Mouse (Mus musculus): ENCODE results near the gene S100a3.

DNA sequence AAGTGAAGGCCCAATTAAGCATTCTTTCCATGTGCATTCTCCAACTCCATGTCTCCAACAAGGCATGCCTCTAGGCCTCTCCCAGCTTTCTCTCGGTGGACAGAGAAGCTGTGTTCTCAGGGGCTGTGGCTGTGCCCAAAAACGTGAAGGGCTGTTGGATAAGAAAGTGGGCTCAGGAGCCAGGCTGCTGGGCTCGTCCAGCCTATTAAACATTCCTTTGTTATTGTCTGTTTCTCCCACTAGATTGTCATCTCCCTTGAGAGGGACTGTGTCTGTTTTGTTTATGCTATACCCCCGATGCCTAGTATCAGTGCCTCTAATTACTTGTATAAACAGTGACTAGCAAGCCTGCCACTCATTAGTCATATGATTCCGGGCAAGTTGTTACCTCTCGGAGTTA is 37.4 kb downstream of the S100a3 start:
- TF ChIP-seq CTCF (IDR thresholded peaks at IDR 0.05; ENCODE audit: borderline replicate concordance, insufficient read depth, low read depth, low read length) (no peak), POLR2A (IDR thresholded peaks at IDR 0.05; ENCODE audit: borderline replicate concordance, insufficient read depth, low read length) (no peak)
